Mouse (Mus musculus): ENCODE data around the gene Tnfaip8l1. TPM values are rescaled to one million over a fixed set of nuclear protein-coding genes. Genes with fewer than 3 reads are reported as not detected.
A peak's percentile ranks its signal among the peaks of the same experiment; 100 is the strongest.

The Tnfaip8l1 gene
- polyA plus RNA-seq, 1 experiment from 2014 or later = 6.8 TPM

DNA sequence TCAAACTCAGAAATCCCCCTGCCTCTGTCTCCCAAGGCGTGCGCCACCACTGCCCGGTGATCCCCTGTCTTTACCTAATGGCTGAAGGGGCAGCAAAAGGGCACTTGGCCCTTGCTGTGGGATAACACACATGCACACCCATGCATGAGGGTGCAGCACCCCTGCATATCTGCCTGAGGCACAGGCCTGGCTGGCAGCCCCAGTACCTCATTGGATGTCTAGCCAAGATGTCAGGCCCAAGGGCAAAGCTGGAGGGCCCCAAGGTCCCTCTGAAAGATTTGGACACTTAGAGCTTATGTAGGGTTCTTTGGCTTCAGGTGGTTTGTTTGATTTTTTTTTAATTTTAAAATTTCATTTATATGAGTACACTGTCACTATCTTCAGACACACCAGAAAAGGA lies 13.1 kb downstream of the Tnfaip8l1 start:
- 94% methylated on average over 3 of the region's 3 CpGs for WGBS
- no peak overlapping the region for H3K4me2 ChIP-seq
- H3K9me3 ChIP-seq (ENCODE audit: control insufficient read depth, low read length) = no peaks in the 10 kb centered on the region

DNA sequence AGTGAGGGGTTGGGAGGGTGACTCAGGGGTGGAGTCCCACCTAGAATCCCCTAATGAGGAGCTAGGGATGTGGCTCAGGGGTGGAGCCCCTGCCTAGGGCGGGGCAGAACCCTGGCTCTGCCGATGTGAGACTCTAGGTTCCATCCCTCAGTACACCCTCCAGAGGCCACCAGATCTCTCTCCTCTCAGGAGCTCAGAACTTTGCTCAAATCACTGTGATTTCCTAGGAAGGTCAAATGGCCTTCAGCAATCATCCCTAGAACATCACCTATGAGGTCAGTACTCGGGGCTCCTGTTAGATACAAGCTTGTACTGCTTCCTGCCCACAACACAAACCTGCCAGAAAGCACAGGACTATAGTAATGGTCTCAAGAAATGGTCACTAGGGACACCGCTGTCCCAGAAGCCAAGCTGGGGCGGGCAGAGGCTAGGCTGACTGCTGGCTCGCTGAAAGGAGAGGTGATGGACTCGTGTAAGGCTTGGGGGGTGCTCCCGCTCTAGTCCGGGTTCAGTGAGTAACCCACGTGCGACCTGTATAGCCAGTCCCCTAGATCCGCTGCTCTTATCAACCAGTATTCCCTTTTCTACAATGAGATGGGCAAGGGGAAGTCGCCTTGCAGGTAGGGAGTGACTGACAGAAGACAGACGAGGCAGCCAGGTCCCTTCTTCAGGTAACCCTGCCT lies 20.8 kb downstream of the Tnfaip8l1 start:
- peak overlapping the region; percentile 86 for H3K9ac ChIP-seq (ENCODE audit: low read depth, low read length)
- DNase-seq (ENCODE audit: low spot score) = peak; percentile 52
- no peaks in the 10 kb centered on the region for H3K9me3 ChIP-seq (ENCODE audit: control insufficient read depth, low read length)
- H3K4me2 ChIP-seq = peak overlapping the region; percentile 72
- H3K27me3 ChIP-seq (replicated peaks; ENCODE audit: control insufficient read depth, insufficient read depth, low read length) = no peaks in the 10 kb centered on the region
- peak overlapping the region; percentile 75 for H3K27ac ChIP-seq (ENCODE audit: low read depth, low read length)
- H3K36me3 ChIP-seq (ENCODE audit: control insufficient read depth, insufficient read depth, low read length) = peaks cover 39% of the 10 kb centered on the region
- H3K4me1 ChIP-seq (replicated peaks; ENCODE audit: control insufficient read depth, insufficient read depth, low read length) = peaks cover 10% of the 10 kb centered on the region
- WGBS = 3% methylated on average over 14 of the region's 14 CpGs
- H3K4me3 ChIP-seq (ENCODE audit: low read depth, low read length) = peak overlapping the region; percentile 90
- peak; percentile 65 for ATAC-seq (replicated peaks; ENCODE audit: low FRiP score)

More for the DNA sequence above, 13.1 kb downstream of the Tnfaip8l1 start:
- ATAC-seq (replicated peaks; ENCODE audit: low FRiP score) (no peak), DNase-seq (ENCODE audit: low spot score) (no peak)
- H3K9ac ChIP-seq (ENCODE audit: low read depth, low read length) = no peak overlapping the region
- H3K4me3 ChIP-seq (ENCODE audit: low read depth, low read length) = no peak overlapping the region
- peaks cover 41% of the 10 kb centered on the region for H3K36me3 ChIP-seq (ENCODE audit: control insufficient read depth, insufficient read depth, low read length)
- no peaks in the 10 kb centered on the region for H3K27me3 ChIP-seq (replicated peaks; ENCODE audit: control insufficient read depth, insufficient read depth, low read length)
- H3K27ac ChIP-seq (ENCODE audit: low read depth, low read length) = no peak overlapping the region
- no peaks in the 10 kb centered on the region; the same call in 1 of the 2 replicates for H3K4me1 ChIP-seq (replicated peaks; ENCODE audit: control insufficient read depth, insufficient read depth, low read length)

DNA sequence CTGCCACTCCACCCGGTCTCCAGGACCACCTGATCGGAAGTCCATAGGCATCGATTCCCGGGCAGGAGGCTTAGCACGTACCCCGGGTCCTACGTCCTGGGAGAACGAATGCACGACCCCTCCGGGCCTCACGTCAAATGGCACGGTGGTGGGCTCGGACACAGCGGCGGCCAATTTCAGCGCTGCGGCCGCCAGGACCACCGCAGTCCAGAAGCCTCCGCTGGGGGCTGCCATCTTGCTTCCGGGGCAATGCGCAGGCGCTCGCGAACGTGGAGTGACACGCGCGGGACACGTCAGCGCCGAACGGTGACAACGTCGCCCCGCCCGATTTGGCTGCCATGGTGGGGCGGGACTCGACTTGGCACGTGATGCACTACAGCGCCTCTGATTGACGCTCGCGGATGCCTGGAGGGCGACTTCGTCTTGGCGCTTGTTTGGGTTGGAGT lies 21.4 kb downstream of the Tnfaip8l1 start, which contains the start of gene Mydgf:
Mydgf (minus strand) TSS at position 263 of the 446 bp plus-strand sequence.
- peak within 1 kb of the TSS; percentile 72 for H3K4me2 ChIP-seq
- WGBS = under 1% methylated on average over 47 of the region's 47 CpGs
- DNase-seq (ENCODE audit: low spot score) = peak; percentile 97
- no peaks in the 10 kb centered on the region for H3K9me3 ChIP-seq (ENCODE audit: control insufficient read depth, low read length)
- H3K4me1 ChIP-seq (replicated peaks; ENCODE audit: control insufficient read depth, insufficient read depth, low read length) = peaks cover 10% of the 10 kb centered on the region
- H3K27me3 ChIP-seq (replicated peaks; ENCODE audit: control insufficient read depth, insufficient read depth, low read length) = no peaks in the 10 kb centered on the region
- H3K9ac ChIP-seq (ENCODE audit: low read depth, low read length) = peak within 1 kb of the TSS; percentile 86
- H3K4me3 ChIP-seq (ENCODE audit: low read depth, low read length) = peak within 1 kb of the TSS; percentile 90
- peak; percentile 91 for ATAC-seq (replicated peaks; ENCODE audit: low FRiP score)
- H3K27ac ChIP-seq (ENCODE audit: low read depth, low read length) = peak within 1 kb of the TSS; percentile 75
- H3K36me3 ChIP-seq (ENCODE audit: control insufficient read depth, insufficient read depth, low read length) = peaks cover 41% of the 10 kb centered on the region

DNA sequence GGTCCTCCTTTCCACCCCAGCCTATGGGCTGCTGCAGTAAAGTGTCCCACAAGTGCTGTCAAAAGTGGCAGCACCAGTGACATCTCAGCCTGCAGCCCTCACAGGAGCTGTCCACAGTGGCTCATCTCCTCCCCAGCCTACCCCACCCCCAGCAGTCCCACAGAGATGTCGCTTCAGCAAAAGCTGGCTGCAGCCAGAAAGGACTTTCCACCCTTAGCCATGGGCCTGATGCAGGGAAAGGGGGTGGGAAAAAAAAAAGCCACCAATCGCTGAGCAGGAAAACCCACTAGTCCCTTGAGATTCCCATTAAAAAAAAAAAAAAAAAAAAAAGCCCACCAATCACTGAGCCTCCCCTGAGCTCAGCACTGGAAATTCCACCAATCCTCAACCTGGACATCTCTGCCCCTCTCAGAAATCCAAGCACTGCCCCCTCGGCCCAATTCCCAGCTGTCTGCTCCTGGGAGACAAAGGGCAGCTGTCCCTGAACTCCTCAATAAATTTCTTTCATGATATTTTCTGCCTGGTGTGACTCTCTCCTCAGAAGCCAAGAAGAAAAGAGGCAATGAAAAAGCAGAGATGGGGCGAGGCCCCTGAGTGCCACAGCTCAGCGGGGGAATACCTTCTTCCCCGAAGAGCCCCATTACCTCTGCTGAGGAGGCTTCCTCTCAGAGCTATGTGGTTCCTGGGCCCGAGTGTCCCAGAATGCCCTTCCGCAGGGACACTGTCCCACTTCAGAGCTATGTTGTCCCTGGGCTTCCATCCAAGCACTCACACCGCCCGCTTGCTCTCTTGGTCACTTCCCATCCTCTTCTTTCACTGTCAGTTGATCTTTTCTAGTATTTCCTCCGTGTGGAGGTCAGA lies 23.2 kb downstream of the Tnfaip8l1 start:
- WGBS = 58% methylated on average over 11 of the region's 11 CpGs
- H3K4me2 ChIP-seq = no peak overlapping the region; the same call in 1 of the 2 replicates

DNA sequence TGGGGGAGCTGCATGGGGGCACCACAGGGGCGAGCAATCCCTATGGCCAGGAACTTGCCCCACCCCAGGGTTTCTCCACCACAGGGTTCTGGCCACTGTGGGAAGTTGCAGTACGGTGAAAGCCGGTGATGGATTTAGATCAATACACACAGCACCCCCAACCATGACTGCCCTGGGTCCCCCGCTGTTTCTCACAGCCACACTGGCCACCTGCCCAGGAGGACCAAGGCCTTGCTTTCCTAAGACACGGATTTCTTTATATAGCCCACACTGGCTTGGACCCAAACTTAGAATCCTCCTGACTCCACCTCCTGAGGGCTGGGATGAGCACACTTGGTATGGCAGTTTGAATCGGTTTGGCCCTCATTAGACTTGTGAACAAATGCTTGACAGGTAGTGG lies 29.0 kb downstream of the Tnfaip8l1 start:
- H3K9ac ChIP-seq (ENCODE audit: low read depth, low read length) = no peak overlapping the region

More for the DNA sequence above, 23.2 kb downstream of the Tnfaip8l1 start:
- Histone ChIP-seq H3K36me3 (ENCODE audit: control insufficient read depth, insufficient read depth, low read length) (peaks cover 37% of the 10 kb centered on the region), H3K27me3 (replicated peaks; ENCODE audit: control insufficient read depth, insufficient read depth, low read length) (no peaks in the 10 kb centered on the region), H3K4me3 (ENCODE audit: low read depth, low read length) (no peak overlapping the region), H3K9ac (ENCODE audit: low read depth, low read length) (no peak overlapping the region), H3K27ac (ENCODE audit: low read depth, low read length) (0 out of 2 replicates have a peak overlapping the region, but pooled peaks have one; percentile 15), H3K9me3 (ENCODE audit: control insufficient read depth, low read length) (no peaks in the 10 kb centered on the region), H3K4me1 (replicated peaks; ENCODE audit: control insufficient read depth, insufficient read depth, low read length) (peaks cover 10% of the 10 kb centered on the region)
- ATAC-seq (replicated peaks; ENCODE audit: low FRiP score) (no peak), DNase-seq (ENCODE audit: low spot score) (no peak)

DNA sequence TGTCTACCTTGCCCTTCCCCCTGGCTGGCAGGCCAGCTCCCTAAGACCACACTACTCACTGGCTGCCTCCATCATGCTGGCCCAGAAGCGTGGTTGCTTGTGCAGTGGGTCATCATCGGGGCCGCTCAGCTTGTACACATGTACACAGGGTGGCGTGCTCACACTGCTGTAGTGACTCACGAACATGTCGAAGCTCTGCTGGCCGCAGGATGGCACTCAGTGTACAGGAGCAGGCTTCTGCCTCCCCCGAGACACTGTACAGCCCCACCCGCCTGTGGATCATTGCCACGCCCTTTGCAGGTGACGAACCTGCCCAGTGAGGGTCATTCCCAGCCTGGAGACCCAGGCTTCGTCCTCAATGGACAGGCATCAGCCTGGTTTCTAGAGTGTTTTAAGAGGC lies 32.1 kb downstream of the Tnfaip8l1 start:
- Histone ChIP-seq H3K4me2 (no peak overlapping the region), H3K4me1 (replicated peaks; ENCODE audit: control insufficient read depth, insufficient read depth, low read length) (no peaks in the 10 kb centered on the region), H3K9me3 (ENCODE audit: control insufficient read depth, low read length) (no peaks in the 10 kb centered on the region), H3K27ac (ENCODE audit: low read depth, low read length) (no peak overlapping the region), H3K27me3 (replicated peaks; ENCODE audit: control insufficient read depth, insufficient read depth, low read length) (no peaks in the 10 kb centered on the region), H3K9ac (ENCODE audit: low read depth, low read length) (no peak overlapping the region), H3K4me3 (ENCODE audit: low read depth, low read length) (no peak overlapping the region), H3K36me3 (ENCODE audit: control insufficient read depth, insufficient read depth, low read length) (peaks cover 53% of the 10 kb centered on the region)
- 84% methylated on average over 12 of the region's 12 CpGs for WGBS
- ATAC-seq (replicated peaks; ENCODE audit: low FRiP score) = no peak
- DNase-seq (ENCODE audit: low spot score) = no peak

More for the DNA sequence above, 29.0 kb downstream of the Tnfaip8l1 start:
- Histone ChIP-seq H3K36me3 (ENCODE audit: control insufficient read depth, insufficient read depth, low read length) (peaks cover 47% of the 10 kb centered on the region), H3K4me3 (ENCODE audit: low read depth, low read length) (no peak overlapping the region), H3K4me1 (replicated peaks; ENCODE audit: control insufficient read depth, insufficient read depth, low read length) (no peaks in the 10 kb centered on the region), H3K4me2 (no peak overlapping the region), H3K27ac (ENCODE audit: low read depth, low read length) (no peak overlapping the region), H3K9me3 (ENCODE audit: control insufficient read depth, low read length) (no peaks in the 10 kb centered on the region), H3K27me3 (replicated peaks; ENCODE audit: control insufficient read depth, insufficient read depth, low read length) (no peaks in the 10 kb centered on the region)
- WGBS = 88% methylated on average over 6 of the region's 6 CpGs
- no peak for ATAC-seq (replicated peaks; ENCODE audit: low FRiP score)
- no peak for DNase-seq (ENCODE audit: low spot score)

DNA sequence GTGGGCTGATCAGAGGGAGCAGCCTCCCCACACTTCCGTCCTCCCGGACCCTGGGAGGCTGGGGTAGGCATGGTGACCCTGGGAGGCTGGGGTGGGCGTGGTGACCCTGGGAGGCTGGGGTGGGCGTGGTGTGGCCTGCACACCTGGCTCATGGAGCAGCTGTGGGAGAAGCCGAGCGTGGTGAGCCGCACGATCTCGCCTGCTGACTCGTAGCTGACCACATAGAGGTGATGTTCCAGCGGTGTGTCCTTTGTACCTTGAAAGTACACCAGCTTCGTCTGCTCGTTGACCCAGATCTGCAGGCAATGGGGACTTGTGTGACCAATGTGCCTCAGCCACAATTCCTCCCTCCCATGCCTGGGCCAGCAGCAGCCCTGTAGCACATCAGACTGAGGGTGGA lies 32.5 kb downstream of the Tnfaip8l1 start:
- WGBS = 86% methylated on average over 13 of the region's 13 CpGs
- ATAC-seq (replicated peaks; ENCODE audit: low FRiP score) = no peak
- H3K27ac ChIP-seq (ENCODE audit: low read depth, low read length) = no peak overlapping the region

DNA sequence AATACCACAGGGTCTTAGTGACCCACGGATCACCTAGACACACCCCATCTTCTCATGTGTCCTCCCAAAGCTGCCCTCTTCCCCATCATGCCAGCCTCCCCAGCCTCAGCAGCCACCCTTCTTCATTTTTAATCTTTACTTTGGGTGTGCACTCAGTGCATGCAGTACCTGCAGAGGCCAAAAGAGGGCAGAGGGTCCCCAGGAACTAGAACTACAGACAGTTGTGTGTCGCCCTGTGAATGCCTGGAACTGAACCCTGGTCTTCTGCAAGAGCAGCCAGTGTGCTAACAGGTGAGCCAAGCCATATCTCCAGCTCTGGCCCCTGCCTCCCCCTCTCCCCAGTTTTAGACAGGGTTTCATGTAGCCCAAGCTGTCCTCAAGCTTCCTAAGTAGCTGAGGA lies 34.6 kb downstream of the Tnfaip8l1 start:
- ATAC-seq (replicated peaks; ENCODE audit: low FRiP score) = 0 out of 2 replicates have a peak, but pooled peaks have one; percentile 1
- Histone ChIP-seq H3K9me3 (ENCODE audit: control insufficient read depth, low read length) (no peaks in the 10 kb centered on the region), H3K27ac (ENCODE audit: low read depth, low read length) (no peak overlapping the region), H3K4me1 (replicated peaks; ENCODE audit: control insufficient read depth, insufficient read depth, low read length) (no peaks in the 10 kb centered on the region), H3K4me3 (ENCODE audit: low read depth, low read length) (no peak overlapping the region), H3K9ac (ENCODE audit: low read depth, low read length) (no peak overlapping the region), H3K4me2 (no peak overlapping the region), H3K27me3 (replicated peaks; ENCODE audit: control insufficient read depth, insufficient read depth, low read length) (no peaks in the 10 kb centered on the region), H3K36me3 (ENCODE audit: control insufficient read depth, insufficient read depth, low read length) (peaks cover 50% of the 10 kb centered on the region)
- DNase-seq (ENCODE audit: low spot score) = no peak
- WGBS = 64% methylated on average over 2 of the region's 2 CpGs

More for the DNA sequence above, 32.5 kb downstream of the Tnfaip8l1 start:
- peaks cover 50% of the 10 kb centered on the region for H3K36me3 ChIP-seq (ENCODE audit: control insufficient read depth, insufficient read depth, low read length)
- H3K4me2 ChIP-seq = no peak overlapping the region
- DNase-seq (ENCODE audit: low spot score) = no peak
- H3K9ac ChIP-seq (ENCODE audit: low read depth, low read length) = no peak overlapping the region
- H3K9me3 ChIP-seq (ENCODE audit: control insufficient read depth, low read length) = no peaks in the 10 kb centered on the region
- H3K4me1 ChIP-seq (replicated peaks; ENCODE audit: control insufficient read depth, insufficient read depth, low read length) = no peaks in the 10 kb centered on the region
- H3K27me3 ChIP-seq (replicated peaks; ENCODE audit: control insufficient read depth, insufficient read depth, low read length) = no peaks in the 10 kb centered on the region
- no peak overlapping the region for H3K4me3 ChIP-seq (ENCODE audit: low read depth, low read length)

All from liver, embryonic 11.5 days (tissue).